Mouse (Mus musculus) MEL (cell line): Measurements from ENCODE around the gene Dkc1. TPM values are rescaled to one million over a fixed set of nuclear protein-coding genes. Genes with fewer than 3 reads are reported as not detected.

Experiments used
- DNase-seq: peaks from one replicate; pipeline ENCODE4 v3.0.0; 2011; ENCODE audit warnings: low read depth, low spot score
- H3K27ac ChIP-seq: 2 replicates; pipeline ENCODE4 v1.5.1; 2012; ENCODE audit warnings: low read depth, mild to moderate bottlenecking, control low read depth, low read length, moderate library complexity; ENCODE audit not compliant: control insufficient read depth
- H3K27me3 ChIP-seq, 2 experiments: fragments of 150-350 bp in 1 of 2; sonication (generic) in 1 of 2; 2 replicates each; pipeline ENCODE4 v1.6.1; 2012; ENCODE audit warnings: low read length in 2 of 2, mild to moderate bottlenecking in 2 of 2, improper control_type of control experiment in 1 of 2, moderate library complexity in 1 of 2; ENCODE audit not compliant: insufficient read depth in 2 of 2, control insufficient read depth in 1 of 2
- H3K36me3 ChIP-seq, 2 experiments: 2 replicates each; pipeline ENCODE4 v1.6.1; 2012 to 2014; ENCODE audit warnings: low read length in 2 of 2, improper control_type of control experiment in 1 of 2, inconsistent platforms in 1 of 2, mild to moderate bottlenecking in 1 of 2; ENCODE audit not compliant: insufficient read depth in 2 of 2, control insufficient read depth in 1 of 2
- H3K4me1 ChIP-seq, 2 experiments: fragments of 150-350 bp in 1 of 2; sonication (generic) in 1 of 2; 2 replicates each; pipeline ENCODE4 v1.6.1; 2012; ENCODE audit warnings: low read length in 2 of 2, improper control_type of control experiment in 1 of 2, mild to moderate bottlenecking in 1 of 2; ENCODE audit not compliant: insufficient read depth in 2 of 2, control insufficient read depth in 1 of 2
- H3K4me3 ChIP-seq, 2 experiments: fragments of 150-350 bp in 1 of 2; sonication (generic) in 1 of 2; 2 replicates each; pipeline ENCODE4 v1.5.1; 2012; ENCODE audit warnings: low read depth in 2 of 2, low read length in 2 of 2, mild to moderate bottlenecking in 2 of 2, moderate library complexity in 2 of 2, control low read depth in 1 of 2, improper control_type of control experiment in 1 of 2; ENCODE audit not compliant: control insufficient read depth in 1 of 2, insufficient read depth in 1 of 2
- H3K79me2 ChIP-seq: 2 replicates; pipeline ENCODE4 v1.6.1; 2012; ENCODE audit warnings: mild to moderate bottlenecking, low read length, moderate library complexity; ENCODE audit not compliant: control insufficient read depth, poor library complexity, insufficient read depth
- H3K9ac ChIP-seq: 2 replicates; pipeline ENCODE4 v1.6.1; 2012; ENCODE audit warnings: low read depth, mild to moderate bottlenecking, control low read depth, low read length, moderate library complexity; ENCODE audit not compliant: control insufficient read depth, poor library complexity, severe bottlenecking
- H3K9me3 ChIP-seq: fragments of 150-350 bp; sonication (generic); replicated peaks from 2 replicates; pipeline ENCODE4 v1.6.1; 2012; ENCODE audit warnings: mild to moderate bottlenecking, low read length, improper control_type of control experiment, moderate library complexity; ENCODE audit not compliant: insufficient read depth
- CHD2 ChIP-seq: IDR thresholded peaks from 2 replicates; pipeline ENCODE4 v1.6.1; 2011; ENCODE audit warnings: low read length, improper control_type of control experiment
- E2F4 ChIP-seq: IDR thresholded peaks from 2 replicates; pipeline ENCODE4 v1.6.1; 2011; ENCODE audit warnings: low read depth, low read length, improper control_type of control experiment, borderline replicate concordance
- ELF1 ChIP-seq: IDR thresholded peaks from 2 replicates; pipeline ENCODE4 v1.6.1; 2014; ENCODE audit warnings: low read depth, mild to moderate bottlenecking, inconsistent platforms, low read length, improper control_type of control experiment, moderate library complexity
- ETS1 ChIP-seq: IDR thresholded peaks from 2 replicates; pipeline ENCODE4 v1.6.1; 2012; ENCODE audit warnings: low read depth, mild to moderate bottlenecking, inconsistent platforms, low read length, improper control_type of control experiment, moderate library complexity
- MAX ChIP-seq: IDR thresholded peaks from 2 replicates; pipeline ENCODE4 v1.6.1; 2011; ENCODE audit warnings: low read length, improper control_type of control experiment
- MXI1 ChIP-seq: IDR thresholded peaks from 2 replicates; pipeline ENCODE4 v1.6.1; 2011; ENCODE audit warnings: mild to moderate bottlenecking, low read depth, low read length, improper control_type of control experiment
- MYC ChIP-seq: IDR thresholded peaks from 2 replicates; pipeline ENCODE4 v1.6.1; 2011; ENCODE audit warnings: low read depth, mild to moderate bottlenecking, low read length, improper control_type of control experiment, moderate library complexity
- NELFE ChIP-seq: IDR thresholded peaks from 2 replicates; pipeline ENCODE4 v1.6.1; 2011; ENCODE audit warnings: low read depth, low read length, improper control_type of control experiment
- NRF1 ChIP-seq: IDR thresholded peaks from 2 replicates; pipeline ENCODE4 v1.6.1; 2014; ENCODE audit warnings: low read depth, mild to moderate bottlenecking, inconsistent platforms, low read length, improper control_type of control experiment, moderate library complexity; ENCODE audit not compliant: poor library complexity, insufficient read depth, severe bottlenecking
- POLR2AphosphoS5 ChIP-seq: IDR thresholded peaks from 2 replicates; pipeline ENCODE4 v1.6.1; 2012; ENCODE audit warnings: low read depth, borderline replicate concordance, mild to moderate bottlenecking, inconsistent platforms, low read length, moderate library complexity, mixed read lengths
- RAD21 ChIP-seq: IDR thresholded peaks from 2 replicates; pipeline ENCODE4 v1.6.1; 2011; ENCODE audit warnings: mild to moderate bottlenecking, low read depth, low read length, improper control_type of control experiment
- SIN3A ChIP-seq: IDR thresholded peaks from 2 replicates; pipeline ENCODE4 v1.6.1; 2012; ENCODE audit warnings: low read length, improper control_type of control experiment, inconsistent platforms
- SMC3 ChIP-seq: IDR thresholded peaks from 2 replicates; pipeline ENCODE4 v1.6.1; 2011; ENCODE audit warnings: low read depth, low read length, improper control_type of control experiment
- TBP ChIP-seq: IDR thresholded peaks from 2 replicates; pipeline ENCODE4 v1.8.0; 2011; ENCODE audit warnings: low read depth, low read length, improper control_type of control experiment
- TCF12 ChIP-seq: IDR thresholded peaks from 2 replicates; pipeline ENCODE4 v1.6.1; 2014; ENCODE audit warnings: low read depth, mild to moderate bottlenecking, inconsistent platforms, low read length, improper control_type of control experiment, moderate library complexity
- USF1 ChIP-seq: IDR thresholded peaks from 2 replicates; pipeline ENCODE4 v1.6.1; 2014; ENCODE audit warnings: low read depth, mild to moderate bottlenecking, inconsistent platforms, low read length, improper control_type of control experiment, moderate library complexity
- USF2 ChIP-seq, 2 experiments: IDR thresholded peaks; 2 replicates each; pipeline ENCODE4 v1.6.1; 2011 to 2012; ENCODE audit warnings: improper control_type of control experiment in 2 of 2, low read length in 2 of 2, borderline replicate concordance in 1 of 2, inconsistent platforms in 1 of 2, low read depth in 1 of 2, mild to moderate bottlenecking in 1 of 2; ENCODE audit not compliant: insufficient read depth in 1 of 2
- ZKSCAN1 ChIP-seq: IDR thresholded peaks from 2 replicates; pipeline ENCODE4 v1.6.1; 2012; ENCODE audit warnings: low read depth, mild to moderate bottlenecking, inconsistent platforms, low read length, improper control_type of control experiment, moderate library complexity
- ZMIZ1 ChIP-seq: IDR thresholded peaks from 2 replicates; pipeline ENCODE4 v1.6.1; 2012; ENCODE audit warnings: low read depth, mild to moderate bottlenecking, inconsistent platforms, low read length, improper control_type of control experiment, moderate library complexity
- ZNF384 ChIP-seq: IDR thresholded peaks from 2 replicates; pipeline ENCODE4 v1.6.1; 2012; ENCODE audit warnings: low read depth, mild to moderate bottlenecking, inconsistent platforms, low read length, improper control_type of control experiment
- polyA plus RNA-seq, 2 experiments: library from polyadenylated mRNA; stranded (reverse) in 1 of 2; unstranded in 1 of 2; fragments of >175 nt in 1 of 2; fragments of >200 nt in 1 of 2; gene quantifications; 2 replicates each; pipeline versions ENCODE4 v1.2.1 to v1.2.4; 2012; ENCODE audit warnings: low replicate concordance in 2 of 2, low read depth in 1 of 2; ENCODE audit not compliant: insufficient read length in 2 of 2, insufficient read depth in 1 of 2, missing spikeins in 1 of 2
- total RNA-seq: library from RNA; depleted of rRNA; stranded (reverse); fragments of 300-350 nt; gene quantifications from 2 replicates; pipeline ENCODE4 v1.2.3, GENCODE M21; 2012

Dkc1 gene
- total and polyA plus RNA-seq, 3 experiments: 223 to 394 (median 252) TPM

GRCm38 (mm10) chrX:75115550-75115949 lies 19.9 kb downstream of the Dkc1 start (continued):
- no peak for TF ChIP-seq USF2 (IDR thresholded peaks at IDR 0.05; ENCODE audit: borderline replicate concordance in 1 of 2, insufficient read depth in 1 of 2, low read depth in 1 of 2, low read length in 2 of 2)
- TF ChIP-seq ZNF384: no peak
- TF ChIP-seq NELFE: no peak
- no peak for TF ChIP-seq ELF1
- TF ChIP-seq TBP: no peak
- no peak for TF ChIP-seq ZMIZ1
- TF ChIP-seq USF1: no peak
- TF ChIP-seq NRF1: no peak
- TF ChIP-seq RAD21: no peak
- no peak for TF ChIP-seq MAX
- TF ChIP-seq MXI1: no peak
- TF ChIP-seq CHD2: no peak
- TF ChIP-seq SIN3A: 0 out of 2 replicates have a peak, but pooled peaks have one; percentile 36
- no peak for TF ChIP-seq MYC
- peak; percentile 83 for TF ChIP-seq TCF12
- TF ChIP-seq ZKSCAN1: no peak
- no peak for TF ChIP-seq SMC3
- no peak for TF ChIP-seq POLR2AphosphoS5

GRCm38 (mm10) chrX:75125606-75126005 lies 30.0 kb downstream of the Dkc1 start:
- Histone ChIP-seq H3K27me3 (no peaks in the 10 kb centered on the region), H3K36me3 (peaks cover 0 to 11% of the 10 kb centered on the region in 2 experiments; a peak in 2 of 4 replicates), H3K4me1 (peaks cover 2 to 3% of the 10 kb centered on the region in 2 experiments; a peak in 3 of 4 replicates), H3K9ac (no peak overlapping the region), H3K27ac (no peak overlapping the region), H3K9me3 (no peaks in the 10 kb centered on the region), H3K79me2 (peaks cover 2% of the 10 kb centered on the region; the same call in 1 of the 2 replicates), H3K4me3 (no peak overlapping the region)
- no peak for TF ChIP-seq MXI1
- TF ChIP-seq E2F4: no peak
- no peak for DNase-seq

DNA sequence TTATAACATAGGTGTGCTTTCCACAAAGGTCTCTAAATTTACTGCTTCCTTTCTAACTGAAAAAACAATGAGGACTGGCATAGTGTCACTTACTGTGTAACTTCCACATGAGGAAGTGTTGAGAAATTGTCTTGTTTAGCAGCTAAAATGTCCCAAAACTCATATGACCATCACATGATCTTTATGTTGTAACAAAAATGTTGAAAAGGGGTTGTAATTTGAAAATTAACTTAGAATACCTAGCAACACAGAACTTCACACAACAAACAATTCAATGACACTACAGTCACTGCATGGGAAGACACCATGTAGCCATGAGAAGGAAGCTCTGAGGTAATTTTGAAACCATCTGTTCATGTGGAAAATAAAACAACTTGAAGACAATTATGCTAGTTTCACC lies 31.2 kb downstream of the Dkc1 start:
- Histone ChIP-seq H3K27ac (no peak overlapping the region), H3K4me1 (peaks cover 2 to 3% of the 10 kb centered on the region in 2 experiments; a peak in 3 of 4 replicates), H3K4me3 (no peak overlapping the region), H3K9ac (no peak overlapping the region), H3K79me2 (peaks cover 2% of the 10 kb centered on the region; the same call in 1 of the 2 replicates), H3K27me3 (no peaks in the 10 kb centered on the region), H3K9me3 (no peaks in the 10 kb centered on the region), H3K36me3 (peaks cover 0 to 11% of the 10 kb centered on the region in 2 experiments; a peak in 2 of 4 replicates)
- TF ChIP-seq ETS1 (no peak), RAD21 (no peak), TCF12 (no peak)
- DNase-seq: no peak
